Mouse (Mus musculus) MEL (cell line): ENCODE results near the gene Mrpl49. TPM values are rescaled to one million over a fixed set of nuclear protein-coding genes. Genes with fewer than 3 reads are reported as not detected.

Experiments
- DNase-seq: peaks from one replicate; pipeline ENCODE4 v3.0.0; 2011; ENCODE audit warnings: low read depth, low spot score
- H3K27ac ChIP-seq: 2 replicates; pipeline ENCODE4 v1.5.1; 2012; ENCODE audit warnings: low read depth, mild to moderate bottlenecking, control low read depth, low read length, moderate library complexity; ENCODE audit not compliant: control insufficient read depth
- H3K27me3 ChIP-seq, 2 experiments: fragments of 150-350 bp in 1 of 2; sonication (generic) in 1 of 2; 2 replicates each; pipeline ENCODE4 v1.6.1; 2012; ENCODE audit warnings: low read length in 2 of 2, mild to moderate bottlenecking in 2 of 2, improper control_type of control experiment in 1 of 2, moderate library complexity in 1 of 2; ENCODE audit not compliant: insufficient read depth in 2 of 2, control insufficient read depth in 1 of 2
- H3K36me3 ChIP-seq, 2 experiments: 2 replicates each; pipeline ENCODE4 v1.6.1; 2012 to 2014; ENCODE audit warnings: low read length in 2 of 2, improper control_type of control experiment in 1 of 2, inconsistent platforms in 1 of 2, mild to moderate bottlenecking in 1 of 2; ENCODE audit not compliant: insufficient read depth in 2 of 2, control insufficient read depth in 1 of 2
- H3K4me1 ChIP-seq, 2 experiments: fragments of 150-350 bp in 1 of 2; sonication (generic) in 1 of 2; 2 replicates each; pipeline ENCODE4 v1.6.1; 2012; ENCODE audit warnings: low read length in 2 of 2, improper control_type of control experiment in 1 of 2, mild to moderate bottlenecking in 1 of 2; ENCODE audit not compliant: insufficient read depth in 2 of 2, control insufficient read depth in 1 of 2
- H3K4me3 ChIP-seq, 2 experiments: fragments of 150-350 bp in 1 of 2; sonication (generic) in 1 of 2; 2 replicates each; pipeline ENCODE4 v1.5.1; 2012; ENCODE audit warnings: low read depth in 2 of 2, low read length in 2 of 2, mild to moderate bottlenecking in 2 of 2, moderate library complexity in 2 of 2, control low read depth in 1 of 2, improper control_type of control experiment in 1 of 2; ENCODE audit not compliant: control insufficient read depth in 1 of 2, insufficient read depth in 1 of 2
- H3K79me2 ChIP-seq: 2 replicates; pipeline ENCODE4 v1.6.1; 2012; ENCODE audit warnings: mild to moderate bottlenecking, low read length, moderate library complexity; ENCODE audit not compliant: control insufficient read depth, poor library complexity, insufficient read depth
- H3K9ac ChIP-seq: 2 replicates; pipeline ENCODE4 v1.6.1; 2012; ENCODE audit warnings: low read depth, mild to moderate bottlenecking, control low read depth, low read length, moderate library complexity; ENCODE audit not compliant: control insufficient read depth, poor library complexity, severe bottlenecking
- H3K9me3 ChIP-seq: fragments of 150-350 bp; sonication (generic); replicated peaks from 2 replicates; pipeline ENCODE4 v1.6.1; 2012; ENCODE audit warnings: mild to moderate bottlenecking, low read length, improper control_type of control experiment, moderate library complexity; ENCODE audit not compliant: insufficient read depth
- BHLHE40 ChIP-seq: IDR thresholded peaks from 2 replicates; pipeline ENCODE4 v1.6.1; 2012; ENCODE audit warnings: low read depth, mild to moderate bottlenecking, inconsistent platforms, low read length, improper control_type of control experiment, borderline replicate concordance
- CHD1 ChIP-seq: IDR thresholded peaks from 2 replicates; pipeline ENCODE4 v1.6.1; 2012; ENCODE audit warnings: low read depth, mild to moderate bottlenecking, inconsistent platforms, low read length, improper control_type of control experiment
- CHD2 ChIP-seq: IDR thresholded peaks from 2 replicates; pipeline ENCODE4 v1.6.1; 2011; ENCODE audit warnings: low read length, improper control_type of control experiment
- CTCF ChIP-seq, 3 experiments: IDR thresholded peaks in 2 of 3; conservative IDR thresholded peaks in 1 of 3; 2 replicates each; pipeline ENCODE4 v1.5.1; 2011 to 2012; ENCODE audit warnings: low read length in 3 of 3, low read depth in 2 of 3, mild to moderate bottlenecking in 2 of 3, improper control_type of control experiment in 1 of 3, inconsistent platforms in 1 of 3, mixed read lengths in 1 of 3, moderate library complexity in 1 of 3; ENCODE audit not compliant: control insufficient read depth in 1 of 3, insufficient read depth in 1 of 3, poor library complexity in 1 of 3, severe bottlenecking in 1 of 3
- E2F4 ChIP-seq: IDR thresholded peaks from 2 replicates; pipeline ENCODE4 v1.6.1; 2011; ENCODE audit warnings: low read depth, low read length, improper control_type of control experiment, borderline replicate concordance
- ELF1 ChIP-seq: IDR thresholded peaks from 2 replicates; pipeline ENCODE4 v1.6.1; 2014; ENCODE audit warnings: low read depth, mild to moderate bottlenecking, inconsistent platforms, low read length, improper control_type of control experiment, moderate library complexity
- ETS1 ChIP-seq: IDR thresholded peaks from 2 replicates; pipeline ENCODE4 v1.6.1; 2012; ENCODE audit warnings: low read depth, mild to moderate bottlenecking, inconsistent platforms, low read length, improper control_type of control experiment, moderate library complexity
- GABPA ChIP-seq: IDR thresholded peaks from 2 replicates; pipeline ENCODE4 v1.6.1; 2012; ENCODE audit warnings: low read depth, mild to moderate bottlenecking, inconsistent platforms, low read length, improper control_type of control experiment, moderate library complexity
- GATA1 ChIP-seq: IDR thresholded peaks from 2 replicates; pipeline ENCODE4 v1.6.1; 2011; ENCODE audit warnings: low read depth, low read length, improper control_type of control experiment
- JUND ChIP-seq: IDR thresholded peaks from 2 replicates; pipeline ENCODE4 v1.6.1; 2011; ENCODE audit warnings: low read depth, mild to moderate bottlenecking, improper control_type of control experiment, low read length
- KAT2A ChIP-seq: conservative IDR thresholded peaks from 2 replicates; pipeline ENCODE4 v1.6.1; 2012; ENCODE audit warnings: low read depth, low read length, improper control_type of control experiment, inconsistent platforms
- MAFK ChIP-seq: IDR thresholded peaks from 2 replicates; pipeline ENCODE4 v1.6.1; 2011; ENCODE audit warnings: low read depth, mild to moderate bottlenecking, low read length, improper control_type of control experiment, borderline replicate concordance
- MAX ChIP-seq: IDR thresholded peaks from 2 replicates; pipeline ENCODE4 v1.6.1; 2011; ENCODE audit warnings: low read length, improper control_type of control experiment
- MAZ ChIP-seq: IDR thresholded peaks from 2 replicates; pipeline ENCODE4 v1.6.1; 2012; ENCODE audit warnings: low read depth, mild to moderate bottlenecking, inconsistent platforms, low read length, improper control_type of control experiment
- MEF2A ChIP-seq: IDR thresholded peaks from 2 replicates; pipeline ENCODE4 v1.6.1; 2014; ENCODE audit warnings: low read depth, mild to moderate bottlenecking, inconsistent platforms, low read length, improper control_type of control experiment; ENCODE audit not compliant: poor library complexity, insufficient replicate concordance, severe bottlenecking; ENCODE audit errors: extremely low read depth
- MXI1 ChIP-seq: IDR thresholded peaks from 2 replicates; pipeline ENCODE4 v1.6.1; 2011; ENCODE audit warnings: mild to moderate bottlenecking, low read depth, low read length, improper control_type of control experiment
- MYB ChIP-seq: IDR thresholded peaks from 2 replicates; pipeline ENCODE4 v1.6.1; 2011; ENCODE audit warnings: mild to moderate bottlenecking, low read depth, low read length, improper control_type of control experiment
- MYC ChIP-seq: IDR thresholded peaks from 2 replicates; pipeline ENCODE4 v1.6.1; 2011; ENCODE audit warnings: low read depth, mild to moderate bottlenecking, low read length, improper control_type of control experiment, moderate library complexity
- NELFE ChIP-seq: IDR thresholded peaks from 2 replicates; pipeline ENCODE4 v1.6.1; 2011; ENCODE audit warnings: low read depth, low read length, improper control_type of control experiment
- NRF1 ChIP-seq: IDR thresholded peaks from 2 replicates; pipeline ENCODE4 v1.6.1; 2014; ENCODE audit warnings: low read depth, mild to moderate bottlenecking, inconsistent platforms, low read length, improper control_type of control experiment, moderate library complexity; ENCODE audit not compliant: poor library complexity, insufficient read depth, severe bottlenecking
- POLR2A ChIP-seq, 2 experiments: IDR thresholded peaks; 2 replicates each; pipeline ENCODE4 v1.6.1; 2011 to 2012; ENCODE audit warnings: low read length in 2 of 2, mild to moderate bottlenecking in 2 of 2, control low read depth in 1 of 2, improper control_type of control experiment in 1 of 2, low read depth in 1 of 2, moderate library complexity in 1 of 2; ENCODE audit not compliant: control insufficient read depth in 1 of 2, insufficient read depth in 1 of 2, poor library complexity in 1 of 2
- POLR2AphosphoS5 ChIP-seq: IDR thresholded peaks from 2 replicates; pipeline ENCODE4 v1.6.1; 2012; ENCODE audit warnings: low read depth, borderline replicate concordance, mild to moderate bottlenecking, inconsistent platforms, low read length, moderate library complexity, mixed read lengths
- RAD21 ChIP-seq: IDR thresholded peaks from 2 replicates; pipeline ENCODE4 v1.6.1; 2011; ENCODE audit warnings: mild to moderate bottlenecking, low read depth, low read length, improper control_type of control experiment
- RCOR1 ChIP-seq: IDR thresholded peaks from 2 replicates; pipeline ENCODE4 v1.6.1; 2012; ENCODE audit warnings: low read depth, mild to moderate bottlenecking, inconsistent platforms, low read length, improper control_type of control experiment
- SIN3A ChIP-seq: IDR thresholded peaks from 2 replicates; pipeline ENCODE4 v1.6.1; 2012; ENCODE audit warnings: low read length, improper control_type of control experiment, inconsistent platforms
- SMC3 ChIP-seq: IDR thresholded peaks from 2 replicates; pipeline ENCODE4 v1.6.1; 2011; ENCODE audit warnings: low read depth, low read length, improper control_type of control experiment
- TAL1 ChIP-seq: IDR thresholded peaks from 2 replicates; pipeline ENCODE4 v1.6.1; 2012; ENCODE audit warnings: mild to moderate bottlenecking, inconsistent platforms, low read length, moderate library complexity, mixed read lengths
- TBP ChIP-seq: IDR thresholded peaks from 2 replicates; pipeline ENCODE4 v1.8.0; 2011; ENCODE audit warnings: low read depth, low read length, improper control_type of control experiment
- TCF12 ChIP-seq: IDR thresholded peaks from 2 replicates; pipeline ENCODE4 v1.6.1; 2014; ENCODE audit warnings: low read depth, mild to moderate bottlenecking, inconsistent platforms, low read length, improper control_type of control experiment, moderate library complexity
- UBTF ChIP-seq: IDR thresholded peaks from 2 replicates; pipeline ENCODE4 v1.6.1; 2012; ENCODE audit warnings: low read depth, mild to moderate bottlenecking, inconsistent platforms, low read length, improper control_type of control experiment, moderate library complexity, borderline replicate concordance; ENCODE audit not compliant: insufficient read depth
- USF1 ChIP-seq: IDR thresholded peaks from 2 replicates; pipeline ENCODE4 v1.6.1; 2014; ENCODE audit warnings: low read depth, mild to moderate bottlenecking, inconsistent platforms, low read length, improper control_type of control experiment, moderate library complexity
- ZC3H11A ChIP-seq: IDR thresholded peaks from 2 replicates; pipeline ENCODE4 v1.6.1; 2012; ENCODE audit warnings: low read depth, mild to moderate bottlenecking, inconsistent platforms, low read length, improper control_type of control experiment
- ZKSCAN1 ChIP-seq: IDR thresholded peaks from 2 replicates; pipeline ENCODE4 v1.6.1; 2012; ENCODE audit warnings: low read depth, mild to moderate bottlenecking, inconsistent platforms, low read length, improper control_type of control experiment, moderate library complexity
- ZMIZ1 ChIP-seq: IDR thresholded peaks from 2 replicates; pipeline ENCODE4 v1.6.1; 2012; ENCODE audit warnings: low read depth, mild to moderate bottlenecking, inconsistent platforms, low read length, improper control_type of control experiment, moderate library complexity
- ZNF384 ChIP-seq: IDR thresholded peaks from 2 replicates; pipeline ENCODE4 v1.6.1; 2012; ENCODE audit warnings: low read depth, mild to moderate bottlenecking, inconsistent platforms, low read length, improper control_type of control experiment
- polyA plus RNA-seq, 2 experiments: library from polyadenylated mRNA; stranded (reverse) in 1 of 2; unstranded in 1 of 2; fragments of >175 nt in 1 of 2; fragments of >200 nt in 1 of 2; gene quantifications; 2 replicates each; pipeline versions ENCODE4 v1.2.1 to v1.2.4; 2012; ENCODE audit warnings: low replicate concordance in 2 of 2, low read depth in 1 of 2; ENCODE audit not compliant: insufficient read length in 2 of 2, insufficient read depth in 1 of 2, missing spikeins in 1 of 2
- total RNA-seq: library from RNA; depleted of rRNA; stranded (reverse); fragments of 300-350 nt; gene quantifications from 2 replicates; pipeline ENCODE4 v1.2.3, GENCODE M21; 2012

The Mrpl49 gene
- total and polyA plus RNA-seq, 3 experiments, result 81.6 to 98.7 TPM; not detected in 1

DNA sequence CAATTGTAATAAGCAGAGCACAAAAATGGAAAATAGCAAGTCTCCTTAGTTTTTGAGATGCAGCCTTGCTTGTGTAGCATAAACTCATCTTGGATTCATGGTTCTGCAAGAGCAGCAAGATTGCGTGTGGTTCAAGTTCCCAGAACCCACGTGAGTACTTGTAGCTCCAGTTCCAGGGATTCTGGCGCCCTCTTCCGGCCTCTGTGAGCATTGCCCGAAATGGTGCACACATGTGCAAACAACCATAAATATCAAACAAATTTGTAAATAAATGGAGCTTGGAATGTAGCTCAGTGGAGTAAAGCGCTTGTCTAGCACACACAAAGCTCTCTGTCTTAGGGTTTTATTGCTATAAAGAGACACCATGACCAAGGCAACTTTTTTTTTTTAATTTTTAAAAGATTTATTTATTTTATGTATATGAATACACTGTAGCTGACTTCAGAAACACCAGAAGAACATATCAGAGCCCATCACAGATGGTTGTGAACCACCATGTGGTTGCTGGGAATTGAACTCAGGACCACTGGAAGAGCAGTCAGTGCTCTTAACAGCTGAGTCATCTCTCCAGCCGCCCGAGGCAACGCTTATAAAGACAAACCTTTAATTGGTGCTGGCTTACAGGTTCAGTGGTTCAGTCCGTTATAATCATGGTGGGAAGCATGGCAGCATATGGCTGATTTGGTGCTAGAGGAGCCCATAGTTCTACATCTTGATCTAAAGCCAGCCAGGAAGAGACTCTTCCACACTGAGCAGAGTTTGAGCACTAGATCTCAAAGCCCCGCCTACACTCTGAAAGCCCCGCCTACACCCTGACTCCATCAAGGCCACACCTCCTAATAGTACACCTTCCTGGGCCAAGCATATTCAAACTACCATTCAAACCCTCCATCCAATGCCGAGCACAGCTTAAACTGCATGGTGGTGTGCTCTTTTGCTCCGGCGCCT, 39.2 kb downstream of the Mrpl49 start:
- Histone ChIP-seq H3K27ac (peak overlapping the region; percentile 58), H3K79me2 (peaks cover 10% of the 10 kb centered on the region), H3K27me3 (no peaks in the 10 kb centered on the region), H3K4me3 (peak overlapping the region; percentile 40 to 48), H3K9ac (peak overlapping the region; percentile 51), H3K36me3 (peaks cover 0 to 15% of the 10 kb centered on the region in 2 experiments; a peak in 2 of 4 replicates), H3K4me1 (peaks cover 4 to 16% of the 10 kb centered on the region in 2 experiments; a peak in 3 of 4 replicates), H3K9me3 (no peaks in the 10 kb centered on the region)
- peak; percentile 93 for DNase-seq
- TF ChIP-seq GATA1 (0 out of 2 replicates have a peak, but pooled peaks have one; percentile 24), MAFK (0 out of 2 replicates have a peak, but pooled peaks have one; percentile 42), JUND (0 out of 2 replicates have a peak, but pooled peaks have one; percentile 14), POLR2AphosphoS5 (no peak), ZMIZ1 (no peak), CHD2 (no peak), KAT2A (no peak), CTCF (IDR thresholded peaks at IDR 0.05 in 2 of 3, conservative IDR thresholded peaks at IDR 0.05 in 1 of 3; ENCODE audit: control insufficient read depth in 1 of 3, insufficient read depth in 1 of 3, low read depth in 2 of 3, low read length in 3 of 3, poor library complexity in 1 of 3, severe bottlenecking in 1 of 3) (peak; percentile 91 to 97 (median 93)), MYB (no peak), USF1 (peak; percentile 87), GABPA (no peak), MYC (peak; percentile 96), MEF2A (no peak), POLR2A (IDR thresholded peaks at IDR 0.05; ENCODE audit: control insufficient read depth in 1 of 2, insufficient read depth in 1 of 2, low read depth in 1 of 2, low read length in 2 of 2, poor library complexity in 1 of 2) (peak; percentile 30 to 71; a peak in 2 of 4 replicates), SMC3 (peak; percentile 92), MXI1 (peak; percentile 96), MAX (peak; percentile 89), MAZ (no peak), RAD21 (peak; percentile 91), TCF12 (0 out of 2 replicates have a peak, but pooled peaks have one; percentile 11), ZC3H11A (peak; percentile 82), ZNF384 (peak; percentile 20; the same call in 1 of the 2 replicates), RCOR1 (no peak), UBTF (no peak), NRF1 (no peak), NELFE (peak; percentile 50; the same call in 1 of the 2 replicates), ELF1 (peak; percentile 31; the same call in 1 of the 2 replicates), TBP (peak; percentile 69), CHD1 (no peak), TAL1 (no peak), BHLHE40 (peak; percentile 91), ZKSCAN1 (no peak), E2F4 (no peak), ETS1 (no peak), SIN3A (peak; percentile 91)
